Mouse (Mus musculus): ENCODE data around the gene Polg2. TPM values are rescaled to one million over a fixed set of nuclear protein-coding genes. Genes with fewer than 3 reads are reported as not detected.

Polg2 gene
- total RNA-seq, 2 experiments from 2014 or later = 3.1 to 3.4 TPM

GRCm38 (mm10) chr11:106724176-106724915 lies 55.0 kb downstream of the Polg2 start:
- no peak for DNase-seq

- DNase-seq = peak; percentile 48
Observed at GRCm38 (mm10) chr11:106723611-106724125, 55.7 kb downstream of the Polg2 start.

GRCm38 (mm10) chr11:106722831-106723361 lies 56.4 kb downstream of the Polg2 start:
- peak; percentile 42 for DNase-seq

- DNase-seq = no peak
Observed at GRCm38 (mm10) chr11:106720379-106720778, 59.0 kb downstream of the Polg2 start.

Small RNA genes within 50 kb of the gene (microRNA-seq; reads per million reads assigned to microRNA genes)
- gene Gm25994 = 0 reads per million in 2 experiments
- gene Mir3064 = 22.5 to 24.5 reads per million in 2 experiments

Other genes starting within 250 kb of the Polg2 start
- gene Tex2, start 166.1 kb downstream of the Polg2 start, total RNA-seq (2021) = 10 to 100 TPM; 37.6 to 45.2 TPM
- 100 to 1,000 TPM; 183 TPM for gene Pecam1, start 28.9 kb downstream of the Polg2 start, total RNA-seq (2021)
- gene Milr1, start 28.3 kb downstream of the Polg2 start, total RNA-seq (2021) = under 1 TPM; 0.55 to 0.86 TPM
- 100 to 1,000 TPM; 561 to 583 TPM for gene Ddx5, start 9.6 kb upstream of the Polg2 start, total RNA-seq (2021)
- 1 to 10 TPM; 6.8 to 9.3 TPM for gene Cep95, start 9.7 kb upstream of the Polg2 start, total RNA-seq (2021)
- gene Smurf2, start 141.2 kb upstream of the Polg2 start, total RNA-seq (2021) = 10 to 100 TPM; 45.9 to 46.7 TPM
- 100 to 1,000 TPM; 179 to 190 TPM for gene Kpna2, start 220.0 kb upstream of the Polg2 start, total RNA-seq (2021)
- 1 to 10 TPM; 3.7 to 4.0 TPM for gene 1810010H24Rik, start 246.1 kb upstream of the Polg2 start, total RNA-seq (2021)

Data from heart, postnatal 4 days (tissue).